In genomic region chr2:25600037-25600436, GRCm38 (mm10) we compare ENCODE assay signal across 24 mouse cellular contexts. TPM values are rescaled to one million over a fixed set of nuclear protein-coding genes. Genes with fewer than 3 reads are reported as not detected.
"Had no signal": no experiment of that assay in that cellular context is flagged by ENCODE, and none has a peak within 500 bp of the region (broad histone marks: within the 10 kb centered on the region; RNA-seq: fewer than 3 reads in every experiment).

No protein-coding gene starts in this region.

- DNase-seq: kidney, adult 2 months; kidney, postnatal 10 days; kidney, postnatal 36 days; layer of hippocampus, postnatal 36 days; lung, embryonic 14.5 days; thymus, adult 2 months; thymus, postnatal 14 days; thymus, postnatal 4 days had no signal

- H3K27ac ChIP-seq: hindbrain, embryonic 15.5 days; left cerebral cortex, adult 2 months; macrophage; midbrain, embryonic 10.5 days; midbrain, embryonic 13.5 days; stomach, postnatal 0 days had no signal

- H3K27me3 ChIP-seq: hindbrain, embryonic 15.5 days; megakaryocyte, embryonic 14.5 days; midbrain, embryonic 13.5 days had no signal

- H3K9ac ChIP-seq: hindbrain, embryonic 15.5 days; lung, embryonic 14.5 days; midbrain, embryonic 13.5 days had no signal

- H3K4me3 ChIP-seq: hindbrain, embryonic 15.5 days; left cerebral cortex, adult 2 months; megakaryocyte, embryonic 14.5 days; midbrain, embryonic 10.5 days; midbrain, embryonic 13.5 days; myocyte had no signal

- H3K9me3 ChIP-seq: hindbrain, embryonic 15.5 days; megakaryocyte, embryonic 14.5 days; midbrain, embryonic 10.5 days; midbrain, embryonic 13.5 days had no signal

- ATAC-seq: lung, postnatal 0 days; midbrain, embryonic 13.5 days; midbrain, embryonic 16.5 days had no signal

- H3K4me1 ChIP-seq: hindbrain, embryonic 15.5 days; midbrain, embryonic 10.5 days; midbrain, embryonic 13.5 days had no signal

- H3K4me2 ChIP-seq: hindbrain, embryonic 15.5 days; lung, embryonic 14.5 days; midbrain, embryonic 13.5 days had no signal

RNA-seq across cellular contexts. Expression of gene Ccdc183, which starts 17.4 kb away (rescaled TPM):
- total RNA-seq: layer of hippocampus, adult 8-10 months; layer of hippocampus, postnatal 10 days; layer of hippocampus, postnatal 36 days; left cerebral cortex, adult 2 months; left cerebral cortex, postnatal 10 days; left cerebral cortex, postnatal 36 days; monocyte, adult 5-6 weeks had no signal
- polyA plus RNA-seq: macrophage; small intestine, adult 2 months; thymus, adult 2 months had no signal

RNA-seq across cellular contexts. Expression of gene Ajm1, which starts 18.5 kb away (rescaled TPM):
- total RNA-seq: monocyte, adult 5-6 weeks had no signal
- polyA plus RNA-seq: lung, embryonic 14.5 days; lung, postnatal 0 days had no signal
